Comparison of ENCODE assay signal across 24 mouse cellular contexts in genomic region chr9:58832939-58833338, GRCm38 (mm10). TPM values are rescaled to one million over a fixed set of nuclear protein-coding genes. Genes with fewer than 3 reads are reported as not detected.
A peak's percentile ranks its signal among the peaks of the same experiment; 100 is the strongest.
DNase-seq lines count a peak whose midpoint lies in the region; ATAC-seq and TF ChIP-seq lines count a peak whose summit lies in the region.
"Had no signal": no experiment of that assay in that cellular context is flagged by ENCODE, and none has a peak within 500 bp of the region (broad histone marks: within the 10 kb centered on the region; RNA-seq: fewer than 3 reads in every experiment).

No protein-coding gene starts in this region.

- H3K4me3 ChIP-seq in lung, embryonic 14.5 days (ENCODE audit: low read depth, low read length), result no peak overlapping the region
- no peak overlapping the region for H3K4me3 ChIP-seq in lung, adult 2 months (replicated peaks; ENCODE audit: extremely low read depth, low read depth, low read length)
- H3K4me3 ChIP-seq in kidney, adult 2 months (ENCODE audit: insufficient read depth, low read depth, low read length), result no peak overlapping the region
- no peak overlapping the region for H3K4me3 ChIP-seq in stomach, embryonic 16.5 days (replicated peaks; ENCODE audit: low read length)
- H3K4me3 ChIP-seq: forebrain, embryonic 10.5 days; hindbrain, embryonic 12.5 days; limb, embryonic 15.5 days; midbrain, embryonic 10.5 days; neural tube, embryonic 15.5 days had no signal

- no peak for ATAC-seq in lung, embryonic 14.5 days (ENCODE audit: insufficient read depth)
- peak; percentile 63; the same call in 1 of the 2 replicates for ATAC-seq in stomach, embryonic 16.5 days (ENCODE audit: insufficient read depth, low FRiP score)
- ATAC-seq: CD4-positive, CD25-positive, alpha-beta regulatory T cell, adult 4 months; midbrain, embryonic 16.5 days had no signal

- TF ChIP-seq POLR2A in lung, adult 2 months (IDR thresholded peaks at IDR 0.05; ENCODE audit: borderline replicate concordance, extremely low read depth, low read depth, low read length), result no peak
- no peak for TF ChIP-seq POLR2A in kidney, adult 2 months (IDR thresholded peaks at IDR 0.05; ENCODE audit: low read depth, low read length)

- DNase-seq in lung, embryonic 14.5 days, result peak; percentile 37
- DNase-seq in lung, adult 2 months, result no peak
- peak; percentile 76 for DNase-seq in kidney, adult 2 months
- DNase-seq in kidney, postnatal 10 days, result peak; percentile 56
- DNase-seq in adrenal gland, adult (ENCODE audit: inconsistent age in 2 of 2, low spot score in 1 of 2), result no peak
- DNase-seq in neural tube, embryonic 10.5 days (ENCODE audit: extremely low spot score, low spot score), result no peak
- no peak for DNase-seq in gastrocnemius, adult 8-10 months (ENCODE audit: low spot score in 2 of 2)
- DNase-seq: adrenal gland, adult 2 months; cerebellum, adult 11 months; cerebellum, postnatal 10 days; forebrain, postnatal 0 days; gastrocnemius, postnatal 25 days; heart, adult 18-20 months; left cerebral cortex, postnatal 4 days; right cerebral cortex, adult 18-20 months had no signal

- no peaks in the 10 kb centered on the region for H3K4me1 ChIP-seq in lung, embryonic 14.5 days (ENCODE audit: insufficient read depth)
- H3K4me1 ChIP-seq in lung, adult 2 months (ENCODE audit: control insufficient read depth, insufficient read depth, low read length), result no peaks in the 10 kb centered on the region
- peaks cover 2% of the 10 kb centered on the region; the same call in 1 of the 2 replicates for H3K4me1 ChIP-seq in kidney, adult 2 months (ENCODE audit: control insufficient read depth, insufficient read depth, low read length)
- peaks cover 3% of the 10 kb centered on the region; the same call in 1 of the 2 replicates for H3K4me1 ChIP-seq in stomach, embryonic 16.5 days (ENCODE audit: control insufficient read depth, insufficient read depth, low read length)
- H3K4me1 ChIP-seq: limb, embryonic 15.5 days had no signal

- no peak overlapping the region for H3K27ac ChIP-seq in lung, embryonic 14.5 days (ENCODE audit: low read depth)
- H3K27ac ChIP-seq in kidney, adult 2 months (ENCODE audit: insufficient read depth, low read depth, low read length), result no peak overlapping the region
- H3K27ac ChIP-seq in stomach, embryonic 16.5 days (ENCODE audit: low read length), result no peak overlapping the region
- H3K27ac ChIP-seq: forebrain, embryonic 10.5 days; hindbrain, embryonic 12.5 days; limb, embryonic 15.5 days; liver, embryonic 14.5 days; neural tube, embryonic 15.5 days had no signal

- H3K4me2 ChIP-seq in lung, embryonic 14.5 days, result no peak overlapping the region
- H3K4me2 ChIP-seq in stomach, embryonic 16.5 days (ENCODE audit: low read depth, low read length), result no peak overlapping the region
- H3K4me2 ChIP-seq: hindbrain, embryonic 12.5 days; limb, embryonic 15.5 days; neural tube, embryonic 15.5 days had no signal

- H3K9me3 ChIP-seq in lung, embryonic 14.5 days (ENCODE audit: low read depth, low read length), result no peaks in the 10 kb centered on the region
- H3K9me3 ChIP-seq in stomach, embryonic 16.5 days (replicated peaks; ENCODE audit: control insufficient read depth, low read length), result no peaks in the 10 kb centered on the region
- H3K9me3 ChIP-seq: forebrain, embryonic 10.5 days; hindbrain, embryonic 12.5 days; limb, embryonic 15.5 days; midbrain, embryonic 10.5 days; neural tube, embryonic 15.5 days had no signal

- whole genome bisulfite sequencing in lung, embryonic 14.5 days, result 50% methylated on average over 3 of the region's 3 CpGs
- WGBS in lung, adult 2 months, result 56% methylated on average over 3 of the region's 3 CpGs
- 22% methylated on average over 3 of the region's 3 CpGs for WGBS in kidney, adult 2 months
- WGBS in stomach, embryonic 16.5 days, result 54% methylated on average over 3 of the region's 3 CpGs

- no peak for TF ChIP-seq CTCF in lung, embryonic 14.5 days (IDR thresholded peaks at IDR 0.05; ENCODE audit: low read depth)
- no peak for TF ChIP-seq CTCF in lung, adult 2 months (IDR thresholded peaks at IDR 0.05; ENCODE audit: insufficient read depth, low read length)
- TF ChIP-seq CTCF in kidney, adult 2 months (conservative IDR thresholded peaks at IDR 0.05; ENCODE audit: insufficient read depth, insufficient read length, low read depth, low read length), result no peak

- no peaks in the 10 kb centered on the region for H3K27me3 ChIP-seq in lung, embryonic 14.5 days (ENCODE audit: insufficient read depth, low read length)
- H3K27me3 ChIP-seq in kidney, adult 2 months (replicated peaks; ENCODE audit: control insufficient read depth, insufficient read depth, low read length), result no peaks in the 10 kb centered on the region
- no peaks in the 10 kb centered on the region for H3K27me3 ChIP-seq in stomach, embryonic 16.5 days (ENCODE audit: control insufficient read depth, insufficient read depth, low read length)
- H3K27me3 ChIP-seq: hindbrain, embryonic 12.5 days; limb, embryonic 15.5 days; neural tube, embryonic 15.5 days had no signal

- H3K36me3 ChIP-seq in lung, embryonic 14.5 days (ENCODE audit: insufficient read depth), result no peaks in the 10 kb centered on the region
- no peaks in the 10 kb centered on the region for H3K36me3 ChIP-seq in kidney, adult 2 months (ENCODE audit: control insufficient read depth, insufficient read depth, low read length)
- H3K36me3 ChIP-seq in stomach, embryonic 16.5 days (ENCODE audit: control insufficient read depth, insufficient read depth, low read length), result no peaks in the 10 kb centered on the region
- H3K36me3 ChIP-seq: forebrain, embryonic 10.5 days; hindbrain, embryonic 12.5 days; limb, embryonic 15.5 days; midbrain, embryonic 10.5 days; neural tube, embryonic 15.5 days had no signal

- H3K9ac ChIP-seq in lung, embryonic 14.5 days, result no peak overlapping the region
- no peak overlapping the region for H3K9ac ChIP-seq in stomach, embryonic 16.5 days (ENCODE audit: low read length)
- H3K9ac ChIP-seq: forebrain, postnatal 0 days; hindbrain, embryonic 12.5 days; limb, embryonic 15.5 days; liver, embryonic 14.5 days; neural tube, embryonic 15.5 days had no signal

RNA-seq across cellular contexts. Expression of gene Hcn4, which starts 9.7 kb away (rescaled TPM):
- polyA plus RNA-seq in lung, embryonic 14.5 days (2014; fragmentation: Nextera tagmentation; extraction: Ambion mirVana), result 0.30 and 0.49 TPM in 2 replicates
- polyA plus RNA-seq in lung, adult 2 months (2012; rRNA removed), result 0.62 and 0.67 TPM in 2 replicates
- 0.25 and 0.30 TPM in 2 replicates for polyA plus RNA-seq in kidney, adult 2 months (2012; rRNA removed)
- 0.10 and 0.15 TPM in 2 replicates for polyA plus RNA-seq in stomach, embryonic 16.5 days (2015; fragmentation: Nextera tagmentation; extraction: Ambion mirVana)
- total RNA-seq in gastrocnemius, adult 8-10 months (2022), result 1 to 10 TPM; 2.4 to 6.5 (median 4.1) TPM
- polyA plus RNA-seq: CD4-positive, CD25-positive, alpha-beta regulatory T cell, adult 4 months had no signal

Comparison
In these comparisons a context has a peak if more than half of its experiments do, and no peak if none do; other contexts are left out.
1. DNase-seq: peak in lung, embryonic 14.5 days (single experiment), kidney, adult 2 months (single experiment) and kidney, postnatal 10 days (single experiment); none in lung, adult 2 months (single experiment), adrenal gland, adult (0 of 2), neural tube, embryonic 10.5 days (single experiment) and gastrocnemius, adult 8-10 months (0 of 2).